Mouse (Mus musculus) cerebellum, postnatal 4 days (tissue): ENCODE data around the gene Sptb.
A peak's percentile ranks its signal among the peaks of the same experiment; 100 is the strongest.

ENCODE experiments used
- DNase-seq, 2 experiments: peaks; one replicate each; pipeline ENCODE4 v3.0.0; 2022; ENCODE audit warnings: low spot score in 2 of 2, mixed read lengths in 1 of 2

Sptb gene

GRCm38 (mm10) chr12:76545786-76546370 lies 164.5 kb downstream of the Sptb start:
- no peak for DNase-seq

GRCm38 (mm10) chr12:76541879-76542278 lies 168.5 kb downstream of the Sptb start:
- DNase-seq: no peak

- no peak for DNase-seq
These were observed 168.9 kb downstream of the Sptb start for GRCm38 (mm10) chr12:76541475-76541874.

GRCm38 (mm10) chr12:76540701-76541221 lies 169.6 kb downstream of the Sptb start:
- DNase-seq: no peak

- no peak for DNase-seq
These were observed 170.2 kb downstream of the Sptb start for GRCm38 (mm10) chr12:76540169-76540568.

GRCm38 (mm10) chr12:76537434-76537833 lies 172.9 kb downstream of the Sptb start:
- DNase-seq: no peak

GRCm38 (mm10) chr12:76536591-76537153 lies 173.7 kb downstream of the Sptb start:
- no peak for DNase-seq

GRCm38 (mm10) chr12:76535471-76535900 lies 174.9 kb downstream of the Sptb start:
- no peak for DNase-seq

GRCm38 (mm10) chr12:76534641-76535283 lies 175.6 kb downstream of the Sptb start:
- DNase-seq: no peak

- no peak for DNase-seq
These were observed 176.1 kb downstream of the Sptb start for GRCm38 (mm10) chr12:76534233-76534632.

GRCm38 (mm10) chr12:76533377-76534222 lies 176.7 kb downstream of the Sptb start:
- peak in 1 of 2 experiments; percentile 50 for DNase-seq

GRCm38 (mm10) chr12:76532926-76533376 lies 177.4 kb downstream of the Sptb start:
- no peak for DNase-seq

- DNase-seq: no peak
These were observed 178.1 kb downstream of the Sptb start for GRCm38 (mm10) chr12:76531986-76532925.

- no peak for DNase-seq
These were observed 179.7 kb downstream of the Sptb start, which contains the start of gene Plekhg3 for GRCm38 (mm10) chr12:76530580-76531139. TSS of gene Plekhg3 (plus strand) at chr12:76530891.
